Mouse (Mus musculus): ENCODE measurements around the gene Gm49325.

GRCm38 (mm10) chr10:77569481-77569880 is 36.5 kb upstream of the Gm49325 start:
- TF ChIP-seq USF1 (IDR thresholded peaks at IDR 0.05; ENCODE audit: low read depth) (no peak), POLR2A (IDR thresholded peaks at IDR 0.05; ENCODE audit: insufficient read length, low read depth) (no peak), MYOG (IDR thresholded peaks at IDR 0.05; ENCODE audit: control insufficient read depth in 1 of 3, insufficient read depth in 1 of 3, insufficient read length in 2 of 3, low read depth in 2 of 3) (no peak), TCF12 (IDR thresholded peaks at IDR 0.05; ENCODE audit: insufficient read depth, poor library complexity, severe bottlenecking) (no peak), POLR2AphosphoS2 (IDR thresholded peaks at IDR 0.05; ENCODE audit: insufficient read length, low read depth) (no peak), MYOD1 (IDR thresholded peaks at IDR 0.05; ENCODE audit: control insufficient read depth in 1 of 3, insufficient read length in 2 of 3, low read depth in 2 of 3) (no peak)
